Mouse (Mus musculus) small intestine, adult 2 months (tissue): ENCODE data around the gene Gtsf1.

Experiments used
- CTCF ChIP-seq: fragments of 200-500 bp; IDR thresholded peaks from 2 replicates; pipeline ENCODE4 v1.5.1; 2012; ENCODE audit warnings: low read depth, mild to moderate bottlenecking, control low read depth, inconsistent platforms, low read length, moderate library complexity, mixed read lengths; ENCODE audit not compliant: insufficient replicate concordance, insufficient read length; ENCODE audit errors: extremely low read depth
- POLR2A ChIP-seq: fragments of 200-500 bp; IDR thresholded peaks from 2 replicates; pipeline ENCODE4 v1.6.1; 2012; ENCODE audit warnings: low read depth, mild to moderate bottlenecking, control low read depth, inconsistent platforms, low read length, moderate library complexity

- TF ChIP-seq POLR2A = no peak
- no peak for TF ChIP-seq CTCF
Observed at GRCm38 (mm10) chr15:103370462-103370861, 59.8 kb downstream of the Gtsf1 start.
